Mouse (Mus musculus): ENCODE results near the gene Syt11.

- TF ChIP-seq CTCF (IDR thresholded peaks at IDR 0.05; ENCODE audit: insufficient read depth, low read depth, low read length) (no peak), POLR2A (IDR thresholded peaks at IDR 0.05; ENCODE audit: insufficient read depth, low read depth, low read length) (no peak)
Measured at GRCm38 (mm10) chr3:88762401-88762831, 12.5 kb downstream of the Syt11 start.
